Mouse (Mus musculus) embryonic fibroblast, embryonic 13.5 days (primary cell): Measurements from ENCODE around the gene Atf6b. TPM values are rescaled to one million over a fixed set of nuclear protein-coding genes. Genes with fewer than 3 reads are reported as not detected.

Source experiments
- H3K27ac ChIP-seq: 2 replicates; pipeline ENCODE4 v1.5.1; 2012; ENCODE audit warnings: low read length, control low read depth, inconsistent platforms; ENCODE audit not compliant: insufficient read depth
- H3K4me1 ChIP-seq: 2 replicates; pipeline ENCODE4 v1.6.1; 2011; ENCODE audit warnings: low read length; ENCODE audit not compliant: control insufficient read depth, insufficient read depth
- H3K4me3 ChIP-seq: 2 replicates; pipeline ENCODE4 v1.5.1; 2011; ENCODE audit warnings: mild to moderate bottlenecking, control low read depth, low read length; ENCODE audit not compliant: insufficient read depth
- CTCF ChIP-seq: IDR thresholded peaks from 2 replicates; pipeline ENCODE4 v1.5.1; 2011; ENCODE audit warnings: mild to moderate bottlenecking, control low read depth, low read length, moderate library complexity, borderline replicate concordance; ENCODE audit not compliant: insufficient read depth
- POLR2A ChIP-seq: IDR thresholded peaks from 2 replicates; pipeline ENCODE4 v1.6.1; 2011; ENCODE audit warnings: low read depth, mild to moderate bottlenecking, control low read depth, low read length, moderate library complexity
- polyA plus RNA-seq: library from polyadenylated mRNA; stranded (reverse); fragments of >200 nt; gene quantifications from 2 replicates; pipeline ENCODE4 v1.2.4, GENCODE M21; 2011; ENCODE audit warnings: low read depth; ENCODE audit not compliant: missing spikeins, insufficient read length

Atf6b gene
- polyA plus RNA-seq, 1 experiment = 83.8 TPM

DNA sequence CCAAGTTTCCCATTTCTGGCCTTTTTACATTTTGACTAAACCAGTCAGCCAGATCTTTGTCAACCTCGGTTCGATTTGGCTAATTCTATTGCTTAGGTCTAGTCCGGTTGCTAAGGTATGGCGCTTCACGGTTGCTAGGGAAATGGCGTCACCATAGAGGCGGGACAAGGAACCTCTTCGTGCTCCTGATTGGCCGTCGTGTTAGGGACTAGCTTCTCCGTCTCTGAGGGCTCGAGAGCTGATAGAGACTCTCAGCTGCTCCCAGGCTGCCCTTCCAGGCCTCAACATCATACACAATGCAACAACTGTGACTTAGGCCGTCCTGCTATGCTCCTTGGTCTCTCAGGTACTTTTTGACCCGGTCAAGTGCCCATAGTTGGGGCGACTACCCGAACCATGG is 2.3 kb upstream of the Atf6b start, which contains the start of gene Fkbpl:
Gene Fkbpl, plus strand, starts transcription at position 157 of the 400 bp plus-strand sequence.
- 0 out of 2 replicates have a peak within 1 kb of the TSS, but pooled peaks have one; percentile 23 for H3K27ac ChIP-seq
- TF ChIP-seq POLR2A = peak; percentile 91
- TF ChIP-seq CTCF = no peak
- peaks cover 6% of the 10 kb centered on the region; the same call in 1 of the 2 replicates for H3K4me1 ChIP-seq
- peak within 1 kb of the TSS; percentile 76 for H3K4me3 ChIP-seq

DNA sequence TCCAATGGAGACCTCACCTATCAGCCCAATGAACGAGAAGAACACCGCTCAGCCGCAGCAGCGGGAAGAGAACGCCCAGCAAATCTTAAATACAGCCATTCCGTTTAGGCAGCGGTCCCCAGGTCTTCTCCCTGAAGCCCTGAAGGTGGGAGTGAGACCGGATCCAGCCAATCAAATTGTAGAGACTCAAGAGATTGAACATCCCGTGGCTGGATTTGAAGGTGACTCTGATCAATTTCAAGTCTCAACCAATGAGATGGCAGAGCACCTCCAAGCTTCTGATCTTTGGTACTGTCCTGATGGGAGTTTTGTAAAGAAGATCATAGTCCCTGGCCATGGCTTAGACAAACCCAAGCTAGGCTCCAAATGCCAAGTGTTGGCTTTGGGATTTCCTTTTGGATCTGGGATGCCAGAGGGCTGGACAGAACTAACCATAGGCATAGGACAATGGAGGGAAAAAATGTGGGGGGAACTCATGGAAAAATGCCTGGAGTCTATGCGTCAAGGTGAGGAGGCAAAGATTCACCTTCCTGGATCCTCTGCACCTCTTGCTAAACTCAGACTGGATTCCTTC is 1.6 kb upstream of the Atf6b start:
- Histone ChIP-seq H3K27ac (no peak overlapping the region), H3K4me3 (peak overlapping the region; percentile 76), H3K4me1 (peaks cover 6% of the 10 kb centered on the region; the same call in 1 of the 2 replicates)
- TF ChIP-seq POLR2A = no peak
- TF ChIP-seq CTCF = no peak

DNA sequence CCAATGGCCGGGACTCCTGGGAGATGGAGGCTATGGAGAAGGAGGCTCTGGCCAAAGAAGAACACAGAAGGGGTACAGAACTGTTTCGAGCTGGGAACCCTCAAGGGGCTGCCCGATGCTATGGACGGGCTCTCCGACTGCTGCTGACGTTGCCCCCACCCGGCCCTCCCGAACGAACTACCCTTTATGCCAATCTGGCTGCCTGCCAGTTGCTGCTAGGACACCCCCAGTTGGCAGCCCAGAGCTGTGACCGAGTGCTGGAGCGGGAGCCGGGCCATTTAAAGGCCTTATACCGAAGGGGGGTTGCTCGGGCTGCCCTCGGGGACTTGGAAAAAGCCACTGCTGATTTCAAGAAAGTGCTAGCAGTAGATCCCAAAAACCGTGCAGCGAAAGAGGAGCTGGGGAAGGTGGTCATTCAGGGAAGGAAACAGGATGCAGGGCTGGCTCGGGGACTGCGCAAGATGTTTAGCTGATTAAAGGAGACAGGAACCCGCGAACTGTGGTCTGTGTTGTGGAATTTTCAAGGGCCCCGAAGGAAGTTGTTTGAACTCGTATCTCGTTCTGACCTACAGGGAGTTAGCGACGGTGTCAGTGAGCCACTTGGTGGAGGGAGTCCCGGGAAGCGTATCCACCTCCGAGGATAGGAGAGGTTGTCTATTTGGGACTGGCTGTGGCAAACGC is 975 bp upstream of the Atf6b start:
- Histone ChIP-seq H3K4me1 (0 out of 2 replicates have a peak, but pooled peaks cover 4% of the 10 kb centered on the region), H3K4me3 (no peak overlapping the region)
- TF ChIP-seq POLR2A = no peak

DNA sequence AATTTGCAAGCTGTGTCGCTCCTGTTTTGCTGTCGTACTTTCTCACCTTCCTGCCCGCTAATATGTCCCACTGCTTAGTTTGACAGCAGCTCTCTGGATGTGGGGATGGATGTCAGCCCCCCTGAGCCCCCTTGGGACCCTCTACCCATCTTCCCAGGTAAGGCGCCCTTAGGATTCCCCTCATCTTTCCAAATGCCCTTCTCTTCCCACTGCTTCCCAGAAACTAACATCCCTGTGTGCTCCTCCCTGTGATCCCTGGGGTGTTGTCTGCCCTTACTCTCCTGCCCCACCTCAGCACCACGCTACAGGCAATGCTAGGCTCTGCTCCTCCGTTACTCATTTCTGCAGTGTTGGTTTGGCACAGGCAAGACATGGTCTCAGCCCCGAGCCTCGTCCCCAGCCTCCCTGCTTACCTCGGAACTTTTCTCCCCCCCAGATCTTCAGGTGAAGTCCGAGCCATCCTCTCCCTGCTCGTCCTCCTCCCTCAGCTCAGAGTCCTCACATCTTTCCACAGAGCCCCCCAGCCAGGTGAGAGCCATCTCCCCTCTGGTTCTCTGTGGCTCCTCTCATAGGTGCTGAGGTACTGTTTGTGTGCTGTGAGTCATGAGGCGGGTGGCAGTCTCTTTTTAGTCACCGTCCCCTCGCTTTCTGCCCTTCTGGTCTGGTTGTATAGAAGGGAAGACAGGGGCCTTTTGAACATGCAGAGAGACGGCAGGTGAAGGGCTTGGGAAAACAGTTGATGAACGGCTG is 1.4 kb downstream of the Atf6b start:
- Histone ChIP-seq H3K27ac (no peak overlapping the region), H3K4me3 (peak overlapping the region; percentile 93; the same call in 1 of the 2 replicates), H3K4me1 (0 out of 2 replicates have a peak, but pooled peaks cover 4% of the 10 kb centered on the region)
- no peak for TF ChIP-seq CTCF

More for the DNA sequence above, 975 bp upstream of the Atf6b start:
- no peak overlapping the region for H3K27ac ChIP-seq

DNA sequence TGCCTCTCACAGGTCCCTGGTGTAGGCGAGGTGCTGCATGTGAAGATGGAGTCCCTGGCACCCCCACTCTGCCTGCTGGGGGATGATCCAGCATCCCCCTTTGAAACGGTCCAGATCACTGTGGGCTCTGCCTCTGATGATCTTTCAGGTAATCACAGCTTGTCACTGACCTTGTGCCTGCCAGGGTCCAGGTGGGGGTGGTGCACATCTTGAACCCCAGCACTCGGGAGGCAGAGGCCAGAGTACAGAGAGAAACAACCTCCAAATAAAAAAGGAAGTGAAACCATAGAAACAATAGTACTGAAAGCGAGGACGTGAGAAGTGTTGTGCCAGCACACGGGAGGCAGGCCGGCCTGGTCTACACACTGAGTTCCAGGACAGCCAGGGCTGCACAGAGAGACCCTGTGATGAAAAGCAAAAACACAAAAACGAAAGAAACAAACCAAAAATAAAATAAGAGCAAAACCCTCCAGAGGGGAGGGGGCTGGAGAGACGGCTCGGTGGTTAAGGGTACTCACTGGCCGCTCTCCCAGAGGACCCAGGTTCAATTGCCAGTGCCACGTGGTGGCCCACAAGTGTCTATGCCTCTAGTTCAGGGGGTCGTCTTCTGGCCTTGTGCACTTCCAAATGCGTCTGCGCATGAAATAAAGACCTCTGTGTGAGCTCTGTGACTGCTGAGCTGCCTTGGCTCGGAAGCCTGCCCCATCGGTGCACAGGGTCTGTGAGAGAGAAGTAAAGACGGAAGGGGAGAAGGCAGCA is 2.3 kb downstream of the Atf6b start:
- TF ChIP-seq POLR2A (no peak), CTCF (no peak)
- Histone ChIP-seq H3K4me3 (no peak overlapping the region), H3K4me1 (0 out of 2 replicates have a peak, but pooled peaks cover 4% of the 10 kb centered on the region), H3K27ac (no peak overlapping the region)

DNA sequence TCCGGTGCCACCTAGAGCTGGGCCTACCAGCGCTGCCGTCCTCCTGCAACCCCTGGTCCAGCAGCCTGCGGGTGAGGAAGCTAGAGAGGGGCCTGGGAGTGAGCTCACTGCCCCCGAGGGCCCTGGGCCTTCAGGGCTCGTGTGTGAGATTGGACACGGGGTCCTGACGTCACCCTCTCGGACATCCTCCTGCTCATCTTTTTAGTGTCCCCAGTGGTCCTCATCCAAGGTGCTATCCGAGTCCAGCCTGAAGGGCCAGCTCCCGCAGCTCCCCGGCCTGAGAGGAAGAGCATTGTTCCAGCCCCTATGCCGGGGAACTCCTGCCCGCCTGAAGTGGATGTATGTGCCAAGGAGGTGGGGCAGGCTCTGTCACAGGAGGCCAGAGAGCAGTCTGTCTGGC is 3.8 kb downstream of the Atf6b start:
- no peak for TF ChIP-seq POLR2A
- TF ChIP-seq CTCF = no peak
- 0 out of 2 replicates have a peak, but pooled peaks cover 5% of the 10 kb centered on the region for H3K4me1 ChIP-seq
- no peak overlapping the region for H3K4me3 ChIP-seq
- no peak overlapping the region for H3K27ac ChIP-seq

DNA sequence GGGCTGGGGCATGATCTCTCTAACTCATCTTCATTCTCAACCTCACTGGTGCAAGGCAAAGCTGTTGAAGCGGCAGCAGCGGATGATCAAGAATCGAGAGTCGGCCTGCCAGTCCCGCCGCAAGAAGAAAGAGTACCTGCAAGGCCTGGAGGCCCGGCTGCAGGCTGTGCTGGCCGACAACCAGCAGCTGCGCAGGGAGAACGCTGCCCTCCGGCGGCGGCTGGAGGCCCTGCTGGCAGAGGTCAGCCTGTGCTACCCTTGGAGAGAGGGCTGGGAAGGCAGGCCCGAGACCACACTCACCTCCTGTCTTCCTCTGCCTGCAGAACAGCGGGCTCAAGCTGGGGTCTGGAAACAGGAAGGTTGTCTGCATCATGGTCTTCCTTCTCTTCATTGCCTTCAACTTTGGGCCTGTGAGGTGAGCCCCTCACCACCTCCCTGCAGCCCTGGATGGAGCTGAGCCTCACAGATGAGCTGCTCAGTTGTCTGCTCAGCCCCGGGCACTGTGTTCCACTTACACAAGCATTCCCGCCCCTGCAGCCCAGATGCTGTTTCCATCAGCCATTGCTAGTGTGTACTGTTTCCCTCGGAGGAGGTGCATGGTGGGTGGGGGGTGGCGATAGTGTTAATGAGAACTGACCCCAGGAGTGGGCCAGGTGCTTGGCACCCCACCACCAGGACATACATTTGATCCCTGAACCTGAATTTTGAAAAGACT is 4.7 kb downstream of the Atf6b start:
- no peak overlapping the region for H3K4me3 ChIP-seq
- no peak overlapping the region for H3K27ac ChIP-seq
- TF ChIP-seq CTCF (peak; percentile 54), POLR2A (no peak)
- peaks cover 8% of the 10 kb centered on the region; the same call in 1 of the 2 replicates for H3K4me1 ChIP-seq

DNA sequence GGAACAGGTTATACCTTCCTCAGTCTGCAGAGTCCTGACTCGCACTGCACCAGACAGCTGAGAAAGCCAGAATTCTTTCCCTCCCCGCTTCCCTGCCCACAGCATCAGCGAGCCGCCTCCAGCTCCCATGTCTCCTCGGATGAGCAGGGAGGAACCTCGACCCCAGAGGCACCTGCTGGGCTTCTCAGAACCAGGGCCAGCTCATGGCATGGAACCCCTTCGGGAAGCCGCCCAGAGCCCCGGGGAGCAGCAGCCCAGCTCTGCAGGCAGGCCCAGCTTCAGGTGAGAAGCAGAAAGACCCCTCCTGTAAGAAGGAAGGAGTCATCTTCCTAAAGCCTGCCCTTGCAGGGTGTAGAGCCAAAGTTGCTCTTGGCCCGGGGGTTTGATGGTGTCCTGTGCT is 5.6 kb downstream of the Atf6b start:
- TF ChIP-seq CTCF = no peak
- TF ChIP-seq POLR2A = no peak
- Histone ChIP-seq H3K27ac (no peak overlapping the region), H3K4me1 (peaks cover 8% of the 10 kb centered on the region; the same call in 1 of the 2 replicates), H3K4me3 (no peak overlapping the region)

DNA sequence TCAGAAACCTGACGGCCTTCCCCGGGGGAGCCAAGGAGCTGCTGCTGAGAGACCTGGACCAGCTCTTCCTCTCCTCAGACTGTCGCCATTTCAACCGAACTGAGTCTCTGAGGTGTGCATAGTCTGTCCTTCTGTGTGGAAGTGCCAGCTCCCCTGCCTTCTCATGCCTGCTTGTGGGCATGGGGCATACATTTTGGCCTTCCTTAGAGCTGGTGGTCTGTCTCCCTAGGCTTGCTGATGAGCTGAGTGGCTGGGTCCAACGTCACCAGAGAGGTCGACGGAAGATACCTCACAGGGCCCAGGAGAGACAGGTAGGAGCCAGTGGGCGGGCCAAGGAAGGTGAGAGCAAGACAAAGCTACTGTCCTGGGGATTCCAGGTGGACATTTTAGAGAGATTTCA is 6.0 kb downstream of the Atf6b start:
- peaks cover 7% of the 10 kb centered on the region; the same call in 1 of the 2 replicates for H3K4me1 ChIP-seq
- no peak overlapping the region for H3K4me3 ChIP-seq
- no peak overlapping the region for H3K27ac ChIP-seq
- TF ChIP-seq POLR2A (no peak), CTCF (no peak)
